Mouse (Mus musculus): ENCODE results near the gene Kcng3.

GRCm38 (mm10) chr17:83559081-83559480 is 72.6 kb downstream of the Kcng3 start:
- TF ChIP-seq CTCF (IDR thresholded peaks at IDR 0.05; ENCODE audit: borderline replicate concordance, extremely low read depth, insufficient read depth, insufficient read length), result no peak
- no peak for TF ChIP-seq POLR2A (IDR thresholded peaks at IDR 0.05; ENCODE audit: borderline replicate concordance, extremely low read depth, insufficient read depth, insufficient read length, poor library complexity, severe bottlenecking)

Data from brain, embryonic 14.5 days (tissue).